ENCODE assay signal across 17 mouse cellular contexts in the genomic region with DNA sequence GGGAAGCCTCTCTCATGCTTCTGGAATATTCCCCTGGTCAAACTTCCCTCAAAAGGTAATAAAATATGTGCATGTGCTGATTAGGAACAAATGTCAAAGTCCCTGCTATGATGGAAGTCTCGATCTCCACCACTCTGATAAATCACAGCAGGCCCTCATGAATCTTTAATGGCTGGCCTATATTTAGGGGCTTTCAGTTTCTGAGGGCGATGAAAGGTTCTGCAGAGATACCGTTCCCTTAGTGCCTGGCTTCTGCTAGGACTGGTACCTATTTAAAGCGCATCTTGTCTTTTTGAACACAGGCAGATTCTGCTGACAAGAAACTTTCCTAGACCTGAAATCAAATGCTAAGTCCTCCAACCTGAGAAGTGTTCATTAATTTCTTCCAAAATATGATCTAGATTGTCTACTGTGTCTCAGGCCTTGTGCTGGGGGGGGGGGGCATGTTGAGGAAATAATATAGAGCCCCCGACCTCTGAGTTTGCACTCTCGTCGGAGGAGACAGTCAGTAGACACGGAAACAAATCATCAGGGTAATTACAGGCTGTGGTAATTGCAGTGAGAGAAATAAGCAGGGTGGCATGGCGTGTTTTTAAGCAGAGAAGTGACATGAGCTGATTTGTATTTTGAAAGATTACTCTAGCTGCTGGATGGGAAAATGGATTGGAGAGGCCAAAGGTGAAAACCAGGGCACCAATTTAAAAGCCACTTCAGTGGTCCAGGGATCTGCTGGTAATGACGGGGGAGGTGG.
DNase-seq lines count a peak whose midpoint lies in the region; ATAC-seq lines count a peak whose summit lies in the region.
"Had no signal": no experiment of that assay in that cellular context is flagged by ENCODE, and none has a peak within 500 bp of the region (broad histone marks: within the 10 kb centered on the region; RNA-seq: fewer than 3 reads in every experiment).

No protein-coding gene starts in this region.

- 61% methylated on average over 10 of the region's 10 CpGs for WGBS in forebrain, embryonic 12.5 days
- WGBS in forebrain, embryonic 10.5 days, result 78% methylated on average over 10 of the region's 10 CpGs
- WGBS in heart, embryonic 15.5 days, result 37% methylated on average over 10 of the region's 10 CpGs
- WGBS in neural tube, embryonic 13.5 days, result 30% methylated on average over 10 of the region's 10 CpGs
- 29% methylated on average over 10 of the region's 10 CpGs for whole genome bisulfite sequencing in neural tube, embryonic 15.5 days

- H3K4me2 ChIP-seq in forebrain, embryonic 12.5 days, result no peak overlapping the region
- H3K4me2 ChIP-seq in heart, embryonic 15.5 days, result no peak overlapping the region
- H3K4me2 ChIP-seq in neural tube, embryonic 13.5 days, result no peak overlapping the region
- no peak overlapping the region for H3K4me2 ChIP-seq in neural tube, embryonic 15.5 days

- no peaks in the 10 kb centered on the region for H3K9me3 ChIP-seq in forebrain, embryonic 12.5 days
- no peaks in the 10 kb centered on the region for H3K9me3 ChIP-seq in forebrain, embryonic 10.5 days
- no peaks in the 10 kb centered on the region for H3K9me3 ChIP-seq in heart, embryonic 15.5 days (replicated peaks)
- H3K9me3 ChIP-seq in neural tube, embryonic 13.5 days, result no peaks in the 10 kb centered on the region
- no peaks in the 10 kb centered on the region for H3K9me3 ChIP-seq in neural tube, embryonic 15.5 days (replicated peaks)

- H3K9ac ChIP-seq in forebrain, embryonic 12.5 days, result no peak overlapping the region
- H3K9ac ChIP-seq in heart, embryonic 15.5 days, result no peak overlapping the region
- no peak overlapping the region for H3K9ac ChIP-seq in neural tube, embryonic 13.5 days
- no peak overlapping the region for H3K9ac ChIP-seq in neural tube, embryonic 15.5 days (replicated peaks)

- ATAC-seq in forebrain, embryonic 12.5 days (ENCODE audit: low FRiP score), result peak; percentile 57; the same call in 1 of the 2 replicates
- no peak for ATAC-seq in heart, embryonic 15.5 days (replicated peaks; ENCODE audit: insufficient number of reproducible peaks, insufficient read depth, low FRiP score, low read depth)
- no peak for ATAC-seq in neural tube, embryonic 13.5 days (ENCODE audit: low read depth)
- no peak for ATAC-seq in neural tube, embryonic 15.5 days (ENCODE audit: low FRiP score)
- ATAC-seq: activated CD4-positive, CD25-positive, alpha-beta regulatory T cell, adult 4 months had no signal

- H3K27ac ChIP-seq in forebrain, embryonic 12.5 days, result no peak overlapping the region
- H3K27ac ChIP-seq in forebrain, embryonic 10.5 days, result no peak overlapping the region
- peak overlapping the region; percentile 58 for H3K27ac ChIP-seq in heart, embryonic 15.5 days
- peak overlapping the region; percentile 64 for H3K27ac ChIP-seq in neural tube, embryonic 13.5 days (replicated peaks)
- H3K27ac ChIP-seq in neural tube, embryonic 15.5 days (replicated peaks), result no peak overlapping the region
- H3K27ac ChIP-seq: macrophage had no signal

- H3K4me1 ChIP-seq in forebrain, embryonic 12.5 days, result peaks cover 9% of the 10 kb centered on the region
- peaks cover 23% of the 10 kb centered on the region for H3K4me1 ChIP-seq in forebrain, embryonic 10.5 days
- H3K4me1 ChIP-seq in heart, embryonic 15.5 days (replicated peaks), result peaks cover 20% of the 10 kb centered on the region
- peaks cover 34% of the 10 kb centered on the region for H3K4me1 ChIP-seq in neural tube, embryonic 13.5 days (replicated peaks)
- H3K4me1 ChIP-seq in neural tube, embryonic 15.5 days, result peaks cover 9% of the 10 kb centered on the region; the same call in 1 of the 2 replicates

- H3K4me3 ChIP-seq in forebrain, embryonic 12.5 days (replicated peaks), result no peak overlapping the region
- no peak overlapping the region for H3K4me3 ChIP-seq in forebrain, embryonic 10.5 days
- no peak overlapping the region for H3K4me3 ChIP-seq in heart, embryonic 15.5 days
- no peak overlapping the region for H3K4me3 ChIP-seq in neural tube, embryonic 13.5 days
- H3K4me3 ChIP-seq in neural tube, embryonic 15.5 days (replicated peaks), result no peak overlapping the region

- no peaks in the 10 kb centered on the region for H3K36me3 ChIP-seq in forebrain, embryonic 12.5 days (replicated peaks)
- H3K36me3 ChIP-seq in forebrain, embryonic 10.5 days (replicated peaks), result no peaks in the 10 kb centered on the region
- H3K36me3 ChIP-seq in heart, embryonic 15.5 days, result no peaks in the 10 kb centered on the region
- H3K36me3 ChIP-seq in neural tube, embryonic 13.5 days, result no peaks in the 10 kb centered on the region
- H3K36me3 ChIP-seq in neural tube, embryonic 15.5 days, result no peaks in the 10 kb centered on the region

- no peaks in the 10 kb centered on the region for H3K27me3 ChIP-seq in forebrain, embryonic 12.5 days
- no peaks in the 10 kb centered on the region for H3K27me3 ChIP-seq in forebrain, embryonic 10.5 days (ENCODE audit: poor library complexity, severe bottlenecking)
- H3K27me3 ChIP-seq in heart, embryonic 15.5 days, result no peaks in the 10 kb centered on the region
- no peaks in the 10 kb centered on the region for H3K27me3 ChIP-seq in neural tube, embryonic 13.5 days
- no peaks in the 10 kb centered on the region for H3K27me3 ChIP-seq in neural tube, embryonic 15.5 days (replicated peaks)

- no peak for DNase-seq in forebrain, embryonic 10.5 days (ENCODE audit: extremely low spot score, low spot score)
- no peak for DNase-seq in heart, adult 8-10 months (ENCODE audit: low spot score)
- peak; percentile 13 for DNase-seq in telencephalon, adult 2 months (ENCODE audit: low read depth, low spot score)
- DNase-seq in lung, adult 18-20 months, result no peak
- DNase-seq: adrenal gland, postnatal 25 days; cerebellum, postnatal 25 days; gastrocnemius, postnatal 25 days; kidney, adult 8-10 months; kidney, postnatal 36 days; liver; lung, adult 2 months had no signal

Comparison
In these comparisons a context has a peak if more than half of its experiments do, and no peak if none do; other contexts are left out.
1. H3K27ac ChIP-seq: peak in heart, embryonic 15.5 days (single experiment) and neural tube, embryonic 13.5 days (single experiment); none in forebrain, embryonic 12.5 days (single experiment), forebrain, embryonic 10.5 days (single experiment) and neural tube, embryonic 15.5 days (single experiment).